Mouse (Mus musculus) liver, embryonic 13.5 days (tissue): ENCODE measurements around the gene Vstm2l. TPM values are rescaled to one million over a fixed set of nuclear protein-coding genes. Genes with fewer than 3 reads are reported as not detected.

Experiments
- polyA plus RNA-seq: library from polyadenylated mRNA; unstranded; fragments of >200 nt; fragmentation: Nextera tagmentation; extraction: Ambion mirVana; gene quantifications from 2 replicates; pipeline ENCODE4 v1.2.1, GENCODE M21; 2015

Vstm2l gene
- polyA plus RNA-seq, 1 experiment from 2014 or later = not detected

Other genes with a start within 250 kb of the Vstm2l start
- gene Ctnnbl1, start 177.3 kb upstream of the Vstm2l start, polyA plus RNA-seq = 28.8 and 33.6 TPM in 2 replicates
- gene Tti1, start 113.8 kb downstream of the Vstm2l start, polyA plus RNA-seq = 14.0 and 16.2 TPM in 2 replicates
- 30.0 and 35.5 TPM in 2 replicates for gene Rprd1b, start 113.8 kb downstream of the Vstm2l start, polyA plus RNA-seq
- 63.8 and 68.2 TPM in 2 replicates for gene Tgm2, start 231.8 kb downstream of the Vstm2l start, polyA plus RNA-seq